Mouse (Mus musculus) heart, embryonic 13.5 days (tissue): ENCODE measurements at regions not wholly inside any gene's neighbourhood (a gene's known extent, or its start where the extent isn't known, plus 50 kb on each side); places are given as distances from the start of the nearest gene placed in this dataset.

Experiments used
- ATAC-seq: fragments of 200-750 bp; cut with Nextera tagmentation; 2 replicates; pipeline ENCODE4 v1.8.0; 2017; ENCODE audit warnings: moderate TSS enrichment; ENCODE audit not compliant: insufficient number of reproducible peaks, low FRiP score, low TSS enrichment; ENCODE audit errors: extremely low read depth
- H3K27ac ChIP-seq: fragments of 300-500 bp; sonication (generic); replicated peaks from 2 replicates; pipeline ENCODE4 v1.5.1; 2015; ENCODE audit warnings: moderate library complexity, mild to moderate bottlenecking, inconsistent platforms
- H3K27me3 ChIP-seq: fragments of 300-500 bp; sonication (generic); replicated peaks from 2 replicates; pipeline ENCODE4 v1.6.1; 2015; ENCODE audit warnings: mild to moderate bottlenecking, inconsistent platforms
- H3K36me3 ChIP-seq: fragments of 300-500 bp; sonication (generic); 2 replicates; pipeline ENCODE4 v1.6.1; 2015; ENCODE audit warnings: mild to moderate bottlenecking, inconsistent platforms
- H3K4me1 ChIP-seq: fragments of 300-500 bp; sonication (generic); 2 replicates; pipeline ENCODE4 v1.6.1; 2015; ENCODE audit warnings: inconsistent platforms
- H3K4me2 ChIP-seq: fragments of 300-500 bp; sonication (generic); 2 replicates; pipeline ENCODE4 v1.6.1; 2015; ENCODE audit warnings: inconsistent platforms, mild to moderate bottlenecking, moderate library complexity
- H3K4me3 ChIP-seq: fragments of 300-500 bp; sonication (generic); 2 replicates; pipeline ENCODE4 v1.5.1; 2015; ENCODE audit warnings: moderate library complexity, mild to moderate bottlenecking, inconsistent platforms
- H3K9ac ChIP-seq: fragments of 300-500 bp; sonication (generic); 2 replicates; pipeline ENCODE4 v1.6.1; 2015; ENCODE audit warnings: inconsistent platforms, mild to moderate bottlenecking, moderate library complexity
- H3K9me3 ChIP-seq: fragments of 300-500 bp; sonication (generic); 2 replicates; pipeline ENCODE4 v1.6.1; 2016; ENCODE audit warnings: inconsistent platforms
- WGBS: fragments of 180-500 bp; shearing (Covaris S2); methylation state at CpG from one replicate; pipeline ENCODE4 v1.1.7; 2015; ENCODE audit warnings: mixed read lengths; 5-methylcytosine and 5-hydroxymethylcytosine counted together

- WGBS = 77% methylated on average over 3 of the region's 3 CpGs
- peaks cover 24% of the 10 kb centered on the region for H3K4me1 ChIP-seq
- no peak overlapping the region for H3K4me2 ChIP-seq
- no peaks in the 10 kb centered on the region for H3K36me3 ChIP-seq
- ATAC-seq = no peak
- H3K9me3 ChIP-seq = no peaks in the 10 kb centered on the region
- no peaks in the 10 kb centered on the region for H3K27me3 ChIP-seq
- H3K4me3 ChIP-seq = no peak overlapping the region
- H3K27ac ChIP-seq = no peak overlapping the region
- H3K9ac ChIP-seq = no peak overlapping the region
Measured at GRCm38 (mm10) chr12:102057979-102058378, 70.6 kb upstream of the Slc24a4 start.

GRCm38 (mm10) chr12:102058428-102058827, 70.1 kb upstream of the Slc24a4 start:
- no peak overlapping the region for H3K9ac ChIP-seq
- no peak overlapping the region for H3K27ac ChIP-seq
- H3K4me3 ChIP-seq = no peak overlapping the region
- ATAC-seq = no peak
- peaks cover 29% of the 10 kb centered on the region for H3K4me1 ChIP-seq
- WGBS = 82% methylated on average over 3 of the region's 3 CpGs
- no peaks in the 10 kb centered on the region for H3K9me3 ChIP-seq
- no peak overlapping the region for H3K4me2 ChIP-seq
- H3K27me3 ChIP-seq = no peaks in the 10 kb centered on the region
- H3K36me3 ChIP-seq = no peaks in the 10 kb centered on the region

GRCm38 (mm10) chr12:102061096-102061495, 67.4 kb upstream of the Slc24a4 start:
- Histone ChIP-seq H3K27ac (peak overlapping the region; percentile 63), H3K4me3 (no peak overlapping the region), H3K4me2 (no peak overlapping the region), H3K4me1 (peaks cover 33% of the 10 kb centered on the region), H3K9ac (no peak overlapping the region), H3K36me3 (no peaks in the 10 kb centered on the region), H3K9me3 (no peaks in the 10 kb centered on the region), H3K27me3 (no peaks in the 10 kb centered on the region)
- 53% methylated on average over 5 of the region's 5 CpGs for WGBS
- ATAC-seq = 0 out of 2 replicates have a peak, but pooled peaks have one; percentile 33

GRCm38 (mm10) chr12:102061657-102062614, 66.6 kb upstream of the Slc24a4 start:
- H3K4me2 ChIP-seq = no peak overlapping the region
- no peak overlapping the region for H3K4me3 ChIP-seq
- H3K9ac ChIP-seq = no peak overlapping the region
- peaks cover 33% of the 10 kb centered on the region for H3K4me1 ChIP-seq
- WGBS = 41% methylated on average over 7 of the region's 7 CpGs
- ATAC-seq = no peak
- no peaks in the 10 kb centered on the region for H3K27me3 ChIP-seq
- H3K36me3 ChIP-seq = no peaks in the 10 kb centered on the region
- H3K27ac ChIP-seq = peak overlapping the region; percentile 63
- no peaks in the 10 kb centered on the region for H3K9me3 ChIP-seq

- 26% methylated on average over 7 of the region's 7 CpGs for WGBS
- no peak overlapping the region for H3K4me2 ChIP-seq
- no peaks in the 10 kb centered on the region for H3K27me3 ChIP-seq
- H3K27ac ChIP-seq = peak overlapping the region; percentile 63
- peak; percentile 59; the same call in 1 of the 2 replicates for ATAC-seq
- H3K4me1 ChIP-seq = peaks cover 33% of the 10 kb centered on the region
- H3K36me3 ChIP-seq = no peaks in the 10 kb centered on the region
- no peak overlapping the region for H3K4me3 ChIP-seq
- no peak overlapping the region for H3K9ac ChIP-seq
- H3K9me3 ChIP-seq = no peaks in the 10 kb centered on the region
Measured at GRCm38 (mm10) chr12:102062648-102063047, 65.9 kb upstream of the Slc24a4 start.

- Histone ChIP-seq H3K4me2 (no peak overlapping the region), H3K4me1 (peaks cover 33% of the 10 kb centered on the region), H3K9ac (no peak overlapping the region), H3K27me3 (no peaks in the 10 kb centered on the region), H3K9me3 (no peaks in the 10 kb centered on the region), H3K36me3 (no peaks in the 10 kb centered on the region), H3K27ac (peak overlapping the region; percentile 63), H3K4me3 (no peak overlapping the region)
- no peak for ATAC-seq
- WGBS = 78% methylated on average over 6 of the region's 6 CpGs
Measured at GRCm38 (mm10) chr12:102063211-102063610, 65.3 kb upstream of the Slc24a4 start.

GRCm38 (mm10) chr12:102064710-102065325, 63.7 kb upstream of the Slc24a4 start:
- no peak for ATAC-seq
- 59% methylated on average over 5 of the region's 5 CpGs for WGBS
- Histone ChIP-seq H3K4me3 (no peak overlapping the region), H3K27ac (no peak overlapping the region), H3K4me2 (no peak overlapping the region), H3K27me3 (no peaks in the 10 kb centered on the region), H3K9me3 (no peaks in the 10 kb centered on the region), H3K36me3 (no peaks in the 10 kb centered on the region), H3K4me1 (peaks cover 38% of the 10 kb centered on the region), H3K9ac (no peak overlapping the region)

- no peak for ATAC-seq
- H3K9ac ChIP-seq = no peak overlapping the region
- no peak overlapping the region for H3K4me3 ChIP-seq
- WGBS = 80% methylated on average over 7 of the region's 7 CpGs
- H3K36me3 ChIP-seq = no peaks in the 10 kb centered on the region
- no peaks in the 10 kb centered on the region for H3K9me3 ChIP-seq
- H3K27me3 ChIP-seq = no peaks in the 10 kb centered on the region
- no peak overlapping the region for H3K27ac ChIP-seq
- H3K4me1 ChIP-seq = peaks cover 18% of the 10 kb centered on the region
- H3K4me2 ChIP-seq = no peak overlapping the region
Measured at GRCm38 (mm10) chr12:102067685-102068084, 60.8 kb upstream of the Slc24a4 start.

- ATAC-seq = no peak
- no peaks in the 10 kb centered on the region for H3K36me3 ChIP-seq
Measured at GRCm38 (mm10) chr12:102069521-102070201, 58.9 kb upstream of the Slc24a4 start.

GRCm38 (mm10) chr12:102071888-102072619, 56.5 kb upstream of the Slc24a4 start:
- no peaks in the 10 kb centered on the region for H3K9me3 ChIP-seq
- 84% methylated on average over 9 of the region's 9 CpGs for WGBS
- H3K4me2 ChIP-seq = no peak overlapping the region
- H3K27me3 ChIP-seq = no peaks in the 10 kb centered on the region
- ATAC-seq = no peak
- no peak overlapping the region for H3K27ac ChIP-seq
- H3K36me3 ChIP-seq = no peaks in the 10 kb centered on the region
- no peak overlapping the region for H3K9ac ChIP-seq
- peaks cover 6% of the 10 kb centered on the region for H3K4me1 ChIP-seq
- no peak overlapping the region for H3K4me3 ChIP-seq

More at GRCm38 (mm10) chr12:102069521-102070201, 58.9 kb upstream of the Slc24a4 start:
- H3K4me3 ChIP-seq = no peak overlapping the region
- H3K4me1 ChIP-seq = peaks cover 6% of the 10 kb centered on the region
- H3K27me3 ChIP-seq = no peaks in the 10 kb centered on the region
- 52% methylated on average over 10 of the region's 10 CpGs for WGBS
- H3K27ac ChIP-seq = no peak overlapping the region
- no peak overlapping the region for H3K4me2 ChIP-seq
- H3K9ac ChIP-seq = no peak overlapping the region
- H3K9me3 ChIP-seq = no peaks in the 10 kb centered on the region

GRCm38 (mm10) chr12:102073540-102073939, 55.0 kb upstream of the Slc24a4 start:
- WGBS = 77% methylated on average over 3 of the region's 3 CpGs

More at GRCm38 (mm10) chr12:102073540-102073939, 55.0 kb upstream of the Slc24a4 start:
- H3K9ac ChIP-seq = no peak overlapping the region
- no peak overlapping the region for H3K4me3 ChIP-seq
- no peaks in the 10 kb centered on the region for H3K9me3 ChIP-seq
- no peak overlapping the region for H3K27ac ChIP-seq
- H3K27me3 ChIP-seq = no peaks in the 10 kb centered on the region
- no peak overlapping the region for H3K4me2 ChIP-seq
- peaks cover 6% of the 10 kb centered on the region for H3K4me1 ChIP-seq
- no peak for ATAC-seq
- no peaks in the 10 kb centered on the region for H3K36me3 ChIP-seq
